Mouse (Mus musculus) hindbrain, embryonic 13.5 days (tissue): ENCODE results near the gene Maml2. TPM values are rescaled to one million over a fixed set of nuclear protein-coding genes. Genes with fewer than 3 reads are reported as not detected.

Experiments
- ATAC-seq: fragments of 200-750 bp; cut with Nextera tagmentation; 2 replicates; pipeline ENCODE4 v1.8.0; 2017; ENCODE audit warnings: moderate TSS enrichment; ENCODE audit not compliant: low FRiP score
- H3K27ac ChIP-seq: fragments of 300-500 bp; sonication (generic); 2 replicates; pipeline ENCODE4 v1.5.1; 2015; ENCODE audit warnings: inconsistent platforms, mild to moderate bottlenecking, moderate library complexity
- H3K27me3 ChIP-seq: fragments of 300-500 bp; sonication (generic); 2 replicates; pipeline ENCODE4 v1.6.1; 2015; ENCODE audit warnings: mild to moderate bottlenecking, inconsistent platforms
- H3K36me3 ChIP-seq: fragments of 300-500 bp; sonication (generic); 2 replicates; pipeline ENCODE4 v1.6.1; 2015; ENCODE audit warnings: mild to moderate bottlenecking, inconsistent platforms
- H3K4me1 ChIP-seq: fragments of 300-500 bp; sonication (generic); replicated peaks from 2 replicates; pipeline ENCODE4 v1.6.1; 2015; ENCODE audit warnings: inconsistent platforms
- H3K4me2 ChIP-seq: fragments of 300-500 bp; sonication (generic); 2 replicates; pipeline ENCODE4 v1.6.1; 2015; ENCODE audit warnings: inconsistent platforms, mild to moderate bottlenecking, moderate library complexity
- H3K4me3 ChIP-seq: fragments of 300-500 bp; sonication (generic); 2 replicates; pipeline ENCODE4 v1.5.1; 2015; ENCODE audit warnings: mild to moderate bottlenecking, inconsistent platforms
- H3K9ac ChIP-seq: fragments of 300-500 bp; sonication (generic); 2 replicates; pipeline ENCODE4 v1.6.1; 2015; ENCODE audit warnings: mild to moderate bottlenecking, inconsistent platforms
- H3K9me3 ChIP-seq: fragments of 300-500 bp; sonication (generic); 2 replicates; pipeline ENCODE4 v1.6.1; 2016; ENCODE audit warnings: inconsistent platforms
- WGBS: fragments of 180-500 bp; shearing (Covaris S2); methylation state at CpG from one replicate; pipeline ENCODE4 v1.1.7; 2015; 5-methylcytosine and 5-hydroxymethylcytosine counted together
- polyA plus RNA-seq: library from polyadenylated mRNA; unstranded; fragments of >200 nt; fragmentation: Nextera tagmentation; extraction: Ambion mirVana; gene quantifications from 2 replicates; pipeline ENCODE4 v1.2.1, GENCODE M21; 2015

Gene Maml2
- polyA plus RNA-seq, 1 experiment from 2014 or later, result 11.4 TPM

DNA sequence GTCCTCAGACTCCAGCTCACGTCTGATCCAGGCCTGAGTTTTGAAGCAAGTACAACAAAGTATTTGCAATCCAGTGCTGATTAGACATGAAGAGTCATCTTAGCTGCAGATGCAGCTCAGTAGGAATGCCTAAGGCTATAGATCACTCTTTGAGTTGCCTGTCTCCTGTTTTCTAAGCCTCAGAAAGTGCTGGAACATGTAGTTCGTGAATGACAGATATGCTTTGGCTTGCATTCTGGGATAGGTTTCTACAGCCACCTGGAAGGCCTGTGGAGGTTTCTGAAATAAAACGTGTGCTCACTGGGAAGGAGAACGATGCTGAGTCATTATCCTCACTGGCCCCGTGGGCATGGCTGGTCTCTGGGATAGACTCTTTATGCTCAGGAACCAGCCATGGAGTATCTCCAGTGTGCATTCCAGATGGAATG is 16.8 kb downstream of the Maml2 start:
- Histone ChIP-seq H3K4me3 (no peak overlapping the region), H3K4me2 (no peak overlapping the region), H3K9me3 (no peaks in the 10 kb centered on the region), H3K27me3 (no peaks in the 10 kb centered on the region), H3K27ac (no peak overlapping the region), H3K36me3 (no peaks in the 10 kb centered on the region), H3K9ac (no peak overlapping the region), H3K4me1 (peaks cover 20% of the 10 kb centered on the region)
- WGBS, result 73% methylated on average over 5 of the region's 5 CpGs
- ATAC-seq, result no peak

DNA sequence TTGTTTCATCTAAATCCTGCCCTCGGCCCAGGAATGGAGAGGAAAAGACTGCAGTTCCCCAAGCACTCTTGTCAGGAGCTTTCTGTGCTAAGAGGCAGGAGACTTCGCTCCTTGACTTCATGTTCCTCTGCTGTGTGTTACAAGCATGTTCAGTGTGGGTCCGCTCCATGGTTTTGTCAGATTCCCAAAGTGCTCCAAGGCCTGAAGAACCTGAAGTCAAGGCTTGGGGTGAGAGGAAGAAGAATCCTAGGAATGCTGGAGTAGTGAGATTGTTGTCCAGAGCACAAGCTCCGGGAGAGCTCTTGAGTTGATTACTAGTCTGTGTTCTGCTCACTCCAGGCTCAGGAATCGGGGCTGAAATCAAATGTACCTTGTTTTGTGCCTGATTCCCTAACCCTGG is 17.6 kb downstream of the Maml2 start:
- Histone ChIP-seq H3K4me1 (peaks cover 14% of the 10 kb centered on the region), H3K27me3 (no peaks in the 10 kb centered on the region), H3K9me3 (no peaks in the 10 kb centered on the region), H3K4me3 (no peak overlapping the region), H3K27ac (no peak overlapping the region), H3K9ac (no peak overlapping the region), H3K36me3 (no peaks in the 10 kb centered on the region), H3K4me2 (no peak overlapping the region)
- ATAC-seq, result no peak
- 83% methylated on average over 5 of the region's 5 CpGs for WGBS

GRCm38 (mm10) chr9:13319566-13319965 is 21.8 kb downstream of the Maml2 start:
- Histone ChIP-seq H3K4me3 (no peak overlapping the region), H3K27ac (no peak overlapping the region), H3K4me1 (peaks cover 11% of the 10 kb centered on the region; the same call in 1 of the 2 replicates), H3K36me3 (no peaks in the 10 kb centered on the region), H3K27me3 (no peaks in the 10 kb centered on the region), H3K9me3 (no peaks in the 10 kb centered on the region), H3K4me2 (no peak overlapping the region), H3K9ac (no peak overlapping the region)
- 97% methylated on average over 2 of the region's 2 CpGs for WGBS
- ATAC-seq, result no peak

- Histone ChIP-seq H3K27me3 (no peaks in the 10 kb centered on the region), H3K27ac (no peak overlapping the region), H3K4me3 (no peak overlapping the region), H3K4me1 (peaks cover 11% of the 10 kb centered on the region; the same call in 1 of the 2 replicates), H3K9ac (no peak overlapping the region), H3K4me2 (no peak overlapping the region), H3K9me3 (no peaks in the 10 kb centered on the region), H3K36me3 (no peaks in the 10 kb centered on the region)
- WGBS, result 90% methylated on average over 5 of the region's 5 CpGs
- ATAC-seq, result no peak
Observed at GRCm38 (mm10) chr9:13320800-13321364, 23.1 kb downstream of the Maml2 start.

DNA sequence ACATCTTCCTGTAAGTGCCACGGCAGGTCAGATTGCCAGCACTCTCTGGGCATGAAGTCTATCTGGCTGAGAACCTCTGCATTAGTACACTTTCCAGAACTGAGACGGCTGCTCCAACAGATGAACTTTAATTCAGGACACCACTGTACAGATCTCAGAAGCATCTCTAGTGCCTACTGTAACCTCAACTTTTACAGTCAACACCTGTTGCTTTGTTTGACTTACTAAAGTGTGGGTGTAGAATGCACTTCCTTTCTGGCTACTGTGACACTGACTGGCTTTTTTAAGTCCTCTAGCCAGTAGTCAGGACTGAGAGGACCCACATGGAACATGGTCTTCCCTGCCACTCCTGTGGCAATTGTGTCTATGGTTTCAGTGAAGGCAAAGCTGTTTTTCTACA is 25.3 kb downstream of the Maml2 start:
- WGBS, result 71% methylated on average over 2 of the region's 2 CpGs
- Histone ChIP-seq H3K27ac (no peak overlapping the region), H3K4me2 (no peak overlapping the region), H3K4me1 (peaks cover 11% of the 10 kb centered on the region; the same call in 1 of the 2 replicates), H3K9me3 (no peaks in the 10 kb centered on the region), H3K36me3 (no peaks in the 10 kb centered on the region), H3K9ac (no peak overlapping the region), H3K4me3 (no peak overlapping the region), H3K27me3 (no peaks in the 10 kb centered on the region)
- no peak for ATAC-seq

GRCm38 (mm10) chr9:13323612-13324011 is 25.9 kb downstream of the Maml2 start:
- WGBS, result 37% methylated on average over 1 of the region's 1 CpGs
- no peak overlapping the region for H3K27ac ChIP-seq
- ATAC-seq, result no peak

GRCm38 (mm10) chr9:13414230-13414766 is 116.5 kb downstream of the Maml2 start:
- no peak overlapping the region for H3K9ac ChIP-seq
- H3K27ac ChIP-seq, result no peak overlapping the region
- H3K27me3 ChIP-seq, result no peaks in the 10 kb centered on the region
- H3K9me3 ChIP-seq, result no peaks in the 10 kb centered on the region; the same call in 1 of the 2 replicates
- no peaks in the 10 kb centered on the region for H3K4me1 ChIP-seq
- ATAC-seq, result no peak
- H3K4me3 ChIP-seq, result no peak overlapping the region
- no peak overlapping the region for H3K4me2 ChIP-seq
- H3K36me3 ChIP-seq, result peaks cover 5% of the 10 kb centered on the region; the same call in 1 of the 2 replicates

More at GRCm38 (mm10) chr9:13323612-13324011, 25.9 kb downstream of the Maml2 start:
- Histone ChIP-seq H3K27me3 (no peaks in the 10 kb centered on the region), H3K9ac (no peak overlapping the region), H3K4me1 (peaks cover 11% of the 10 kb centered on the region; the same call in 1 of the 2 replicates), H3K4me2 (no peak overlapping the region), H3K36me3 (no peaks in the 10 kb centered on the region), H3K9me3 (no peaks in the 10 kb centered on the region), H3K4me3 (no peak overlapping the region)

GRCm38 (mm10) chr9:13425031-13425940 is 127.5 kb downstream of the Maml2 start:
- Histone ChIP-seq H3K27me3 (no peaks in the 10 kb centered on the region), H3K27ac (peak overlapping the region; percentile 74), H3K4me1 (peaks cover 37% of the 10 kb centered on the region), H3K9ac (peak overlapping the region; percentile 0; the same call in 1 of the 2 replicates), H3K4me3 (no peak overlapping the region), H3K36me3 (no peaks in the 10 kb centered on the region), H3K9me3 (no peaks in the 10 kb centered on the region), H3K4me2 (peak overlapping the region; percentile 29)
- ATAC-seq, result peak; percentile 95
- WGBS, result 15% methylated on average over 7 of the region's 7 CpGs

DNA sequence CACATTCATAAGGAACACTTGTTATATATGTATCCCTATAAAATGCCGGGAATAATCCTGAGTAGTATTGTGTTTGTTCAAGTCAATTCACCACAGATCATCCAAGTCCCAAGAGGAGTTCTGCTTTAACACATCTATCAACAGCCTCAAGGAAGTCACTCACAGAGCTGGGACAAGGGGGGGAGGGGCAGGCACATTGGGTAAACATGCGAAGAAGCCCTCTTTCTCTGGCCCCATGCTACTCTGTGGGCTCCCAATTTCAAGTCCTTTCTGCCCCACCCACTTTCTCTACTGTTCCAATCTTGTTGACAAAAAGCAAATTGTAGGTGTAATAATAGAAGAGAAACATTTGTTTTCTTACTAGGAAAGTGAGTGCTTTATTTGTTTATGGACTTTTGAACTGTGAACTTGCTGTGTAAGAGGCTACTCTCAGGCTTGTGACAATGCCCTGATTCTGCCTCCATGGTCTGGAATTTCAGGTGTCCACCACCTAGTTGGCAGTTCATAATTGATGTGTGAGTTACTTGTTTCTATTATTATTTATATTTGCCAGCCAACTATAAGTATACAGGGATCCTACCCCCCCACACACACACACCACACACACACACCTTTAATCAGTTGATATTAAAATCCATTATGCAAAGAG is 131.8 kb downstream of the Maml2 start:
- Histone ChIP-seq H3K4me3 (no peak overlapping the region), H3K9me3 (no peaks in the 10 kb centered on the region), H3K36me3 (no peaks in the 10 kb centered on the region), H3K27ac (no peak overlapping the region), H3K4me2 (no peak overlapping the region), H3K4me1 (peaks cover 34% of the 10 kb centered on the region), H3K9ac (no peak overlapping the region), H3K27me3 (no peaks in the 10 kb centered on the region)
- WGBS, result 53% methylated on average over 2 of the region's 2 CpGs
- ATAC-seq, result no peak

GRCm38 (mm10) chr9:13430302-13430701 is 132.5 kb downstream of the Maml2 start:
- peaks cover 27% of the 10 kb centered on the region for H3K4me1 ChIP-seq
- no peaks in the 10 kb centered on the region for H3K27me3 ChIP-seq
- H3K4me3 ChIP-seq, result no peak overlapping the region
- 87% methylated on average over 6 of the region's 6 CpGs for WGBS
- H3K9ac ChIP-seq, result no peak overlapping the region
- H3K36me3 ChIP-seq, result no peaks in the 10 kb centered on the region
- no peak overlapping the region for H3K27ac ChIP-seq
- H3K9me3 ChIP-seq, result no peaks in the 10 kb centered on the region
- no peak for ATAC-seq
- H3K4me2 ChIP-seq, result no peak overlapping the region

DNA sequence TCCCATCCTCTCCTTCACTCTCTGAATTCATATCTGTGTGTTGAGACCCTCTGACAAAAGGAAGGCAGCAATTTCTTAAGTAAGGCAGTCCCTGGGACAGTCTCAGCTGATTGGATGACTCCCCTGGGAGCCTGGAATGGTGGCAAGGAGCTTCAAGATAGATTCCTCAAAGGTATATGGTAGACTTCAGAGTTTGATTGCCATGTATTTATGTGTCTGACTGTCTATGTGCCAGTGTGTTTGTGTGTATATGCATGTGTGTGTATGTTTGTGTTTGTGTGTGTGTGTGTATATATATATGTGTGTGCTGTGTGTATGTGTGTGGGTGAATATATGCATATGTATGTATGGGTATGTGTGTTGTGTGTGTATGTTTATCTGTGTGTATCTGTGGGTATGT is 133.0 kb downstream of the Maml2 start:
- no peak overlapping the region for H3K4me2 ChIP-seq
- no peak overlapping the region for H3K4me3 ChIP-seq
- H3K9me3 ChIP-seq, result no peaks in the 10 kb centered on the region
- H3K36me3 ChIP-seq, result no peaks in the 10 kb centered on the region
- ATAC-seq, result no peak
- no peak overlapping the region for H3K27ac ChIP-seq
- no peak overlapping the region for H3K9ac ChIP-seq
- no peaks in the 10 kb centered on the region for H3K27me3 ChIP-seq
- peaks cover 22% of the 10 kb centered on the region for H3K4me1 ChIP-seq

DNA sequence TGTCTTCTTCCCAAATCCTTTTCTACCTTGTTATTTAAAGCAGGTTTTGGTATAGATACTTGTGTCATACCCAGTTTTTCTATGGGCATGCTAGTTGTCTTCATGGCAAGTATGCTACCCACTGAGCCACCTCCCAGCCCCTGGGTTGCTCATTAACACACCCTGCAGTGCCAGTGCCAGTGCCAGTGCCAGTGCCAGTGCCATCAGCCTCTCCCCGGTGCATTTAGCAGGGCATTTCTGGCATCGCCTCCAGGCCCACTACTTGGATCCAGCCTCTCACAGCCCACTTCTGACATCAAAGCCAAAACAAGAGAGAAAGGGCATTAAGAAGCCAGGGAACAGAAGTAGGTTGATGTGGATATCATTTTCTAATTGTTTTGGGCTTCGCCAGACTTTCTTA is 133.9 kb downstream of the Maml2 start:
- Histone ChIP-seq H3K9me3 (no peaks in the 10 kb centered on the region), H3K27me3 (no peaks in the 10 kb centered on the region), H3K27ac (no peak overlapping the region), H3K9ac (no peak overlapping the region), H3K4me3 (no peak overlapping the region), H3K4me1 (peaks cover 13% of the 10 kb centered on the region), H3K36me3 (no peaks in the 10 kb centered on the region), H3K4me2 (no peak overlapping the region)
- ATAC-seq, result no peak
- 94% methylated on average over 3 of the region's 3 CpGs for WGBS
